8 mouse cellular contexts compared by ENCODE assay signal in the genomic region with DNA sequence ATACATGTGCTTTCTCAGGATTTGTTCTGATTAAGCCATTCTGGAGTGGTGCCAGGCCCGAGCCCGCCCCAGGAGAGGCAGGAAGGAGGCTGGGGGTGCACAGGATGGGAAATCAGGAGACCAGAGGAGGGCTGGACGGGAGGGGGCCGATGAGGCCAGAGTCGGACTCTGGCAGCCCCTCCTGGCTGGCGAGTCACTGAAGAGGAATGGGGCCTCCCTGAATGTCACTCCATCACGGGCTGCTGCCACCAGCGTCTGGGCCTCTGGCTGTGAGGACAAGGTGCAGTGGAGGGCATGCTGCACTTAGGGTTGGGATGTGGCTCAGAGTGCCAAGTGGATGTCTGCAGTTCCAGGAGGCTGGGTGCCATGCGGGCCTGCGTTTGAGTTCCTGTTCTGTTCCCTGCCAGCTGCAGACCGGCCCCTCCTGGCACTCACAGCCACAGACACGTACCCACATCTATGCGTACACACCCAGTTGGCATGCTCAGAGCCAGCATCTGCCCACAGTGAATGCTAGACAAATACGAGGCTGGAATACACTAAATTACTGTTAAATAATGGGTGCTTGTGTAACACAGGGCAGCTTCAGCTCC.
DNase-seq lines count a peak whose midpoint lies in the region; ATAC-seq and TF ChIP-seq lines count a peak whose summit lies in the region.
"Had no signal": no experiment of that assay in that cellular context is flagged by ENCODE, and none has a peak within 500 bp of the region (broad histone marks: within the 10 kb centered on the region; RNA-seq: fewer than 3 reads in every experiment).

No protein-coding gene starts in this region.

- no peak overlapping the region for H3K4me3 ChIP-seq in heart, adult 2 months
- H3K4me3 ChIP-seq in midbrain, embryonic 15.5 days = no peak overlapping the region
- H3K4me3 ChIP-seq: myocyte had no signal

- TF ChIP-seq CTCF in heart, adult 2 months (IDR thresholded peaks at IDR 0.05) = no peak

- no peak overlapping the region for H3K4me2 ChIP-seq in midbrain, embryonic 15.5 days

- no peaks in the 10 kb centered on the region for H3K27me3 ChIP-seq in heart, adult 2 months (ENCODE audit: control insufficient read depth, insufficient read depth, low read length)
- H3K27me3 ChIP-seq in midbrain, embryonic 15.5 days (replicated peaks) = no peaks in the 10 kb centered on the region

- no peaks in the 10 kb centered on the region for H3K4me1 ChIP-seq in heart, adult 2 months (ENCODE audit: control insufficient read depth, insufficient read depth, low read length)
- peaks cover 7% of the 10 kb centered on the region for H3K4me1 ChIP-seq in midbrain, embryonic 15.5 days

- 20% methylated on average over 14 of the region's 14 CpGs for WGBS in heart, adult 2 months
- WGBS in midbrain, embryonic 15.5 days = 53% methylated on average over 14 of the region's 14 CpGs

- H3K9ac ChIP-seq in heart, adult 2 months (ENCODE audit: low read depth, low read length) = no peak overlapping the region
- no peak overlapping the region for H3K9ac ChIP-seq in midbrain, embryonic 15.5 days

- ATAC-seq in midbrain, embryonic 15.5 days (replicated peaks) = peak; percentile 79

- no peaks in the 10 kb centered on the region for H3K36me3 ChIP-seq in heart, adult 2 months (ENCODE audit: control insufficient read depth, insufficient read depth, low read length)
- H3K36me3 ChIP-seq in midbrain, embryonic 15.5 days (replicated peaks) = no peaks in the 10 kb centered on the region

- intact Hi-C loops in left cerebral cortex, postnatal 10 days (cut with DNase I) = no loop called here
- intact Hi-C loops in heart, adult 2 months (cut with DNase I) = no loop called here

- no peaks in the 10 kb centered on the region for H3K9me3 ChIP-seq in midbrain, embryonic 15.5 days

- no peaks in the 10 kb centered on the region for H3K79me2 ChIP-seq in heart, adult 2 months (replicated peaks; ENCODE audit: control insufficient read depth, insufficient read depth, low read length)

- 0 out of 2 replicates have a peak, but pooled peaks have one; percentile 47 for TF ChIP-seq EP300 in heart, adult 2 months (IDR thresholded peaks at IDR 0.05; ENCODE audit: insufficient read depth, low read depth, low read length)

- TF ChIP-seq POLR2A in heart, adult 2 months (IDR thresholded peaks at IDR 0.05; ENCODE audit: insufficient read depth, low read depth, low read length) = no peak

- DNase-seq in left cerebral cortex, postnatal 10 days (ENCODE audit: extremely low spot score in 1 of 2, low spot score in 2 of 2) = peak; percentile 52 to 64
- no peak for DNase-seq in left cerebral cortex, adult 9 months (ENCODE audit: low spot score in 2 of 2)
- DNase-seq in heart, adult 2 months = peak; percentile 34 to 73
- peak; percentile 58 to 73 for DNase-seq in kidney, postnatal 4 days
- no peak for DNase-seq in natural killer cell, adult 2 months (ENCODE audit: low spot score in 2 of 2)
- DNase-seq in ovary, postnatal 10 days (ENCODE audit: low spot score) = no peak

- no peak overlapping the region for H3K27ac ChIP-seq in heart, adult 2 months
- peak overlapping the region; percentile 36; the same call in 1 of the 2 replicates for H3K27ac ChIP-seq in midbrain, embryonic 15.5 days

Comparison
In these comparisons a context has a peak if more than half of its experiments do, and no peak if none do; other contexts are left out.
1. DNase-seq: peak in left cerebral cortex, postnatal 10 days (2 of 2), heart, adult 2 months (2 of 2) and kidney, postnatal 4 days (2 of 2); none in left cerebral cortex, adult 9 months (0 of 2), natural killer cell, adult 2 months (0 of 2) and ovary, postnatal 10 days (single experiment).